Mouse (Mus musculus): ENCODE results near the gene Acvr1b. TPM values are rescaled to one million over a fixed set of nuclear protein-coding genes. Genes with fewer than 3 reads are reported as not detected.
A peak's percentile ranks its signal among the peaks of the same experiment; 100 is the strongest.

The Acvr1b gene
- total RNA-seq, 1 experiment from 2014 or later = 25.5 TPM

- ATAC-seq (replicated peaks in 1 of 2; ENCODE audit: insufficient read depth in 1 of 2, low FRiP score in 2 of 2, low TSS enrichment in 1 of 2, low read depth in 1 of 2, poor library complexity in 2 of 2, severe bottlenecking in 2 of 2) = no peak
These were observed 74.3 kb downstream of the Acvr1b start for GRCm38 (mm10) chr15:101248029-101248710.

- no peak for ATAC-seq (replicated peaks in 1 of 2; ENCODE audit: insufficient read depth in 1 of 2, low FRiP score in 2 of 2, low TSS enrichment in 1 of 2, low read depth in 1 of 2, poor library complexity in 2 of 2, severe bottlenecking in 2 of 2)
These were observed 76.4 kb downstream of the Acvr1b start for GRCm38 (mm10) chr15:101250220-101250800.

GRCm38 (mm10) chr15:101251930-101252329, 78.1 kb downstream of the Acvr1b start:
- ATAC-seq (replicated peaks in 1 of 2; ENCODE audit: insufficient read depth in 1 of 2, low FRiP score in 2 of 2, low TSS enrichment in 1 of 2, low read depth in 1 of 2, poor library complexity in 2 of 2, severe bottlenecking in 2 of 2) = no peak

- ATAC-seq (replicated peaks in 1 of 2; ENCODE audit: insufficient read depth in 1 of 2, low FRiP score in 2 of 2, low TSS enrichment in 1 of 2, low read depth in 1 of 2, poor library complexity in 2 of 2, severe bottlenecking in 2 of 2) = no peak
These were observed 78.7 kb downstream of the Acvr1b start for GRCm38 (mm10) chr15:101252614-101253013.

GRCm38 (mm10) chr15:101253563-101253885, 79.7 kb downstream of the Acvr1b start:
- no peak for ATAC-seq (replicated peaks in 1 of 2; ENCODE audit: insufficient read depth in 1 of 2, low FRiP score in 2 of 2, low TSS enrichment in 1 of 2, low read depth in 1 of 2, poor library complexity in 2 of 2, severe bottlenecking in 2 of 2)

- peak; percentile 24 to 43; a peak in 2 of 4 replicates for ATAC-seq (replicated peaks in 1 of 2; ENCODE audit: insufficient read depth in 1 of 2, low FRiP score in 2 of 2, low TSS enrichment in 1 of 2, low read depth in 1 of 2, poor library complexity in 2 of 2, severe bottlenecking in 2 of 2)
These were observed 80.3 kb downstream of the Acvr1b start, which contains the start of gene Nr4a1 for GRCm38 (mm10) chr15:101253886-101254795. Gene Nr4a1 (plus strand): TSS chr15:101254269.

- ATAC-seq (replicated peaks in 1 of 2; ENCODE audit: insufficient read depth in 1 of 2, low FRiP score in 2 of 2, low TSS enrichment in 1 of 2, low read depth in 1 of 2, poor library complexity in 2 of 2, severe bottlenecking in 2 of 2) = peak; percentile 8 to 33; a peak in 1 of 4 replicates
These were observed 82.1 kb downstream of the Acvr1b start for GRCm38 (mm10) chr15:101255842-101256462.

- peak in 1 of 2 experiments; percentile 12; a peak in 1 of 4 replicates for ATAC-seq (replicated peaks in 1 of 2; ENCODE audit: insufficient read depth in 1 of 2, low FRiP score in 2 of 2, low TSS enrichment in 1 of 2, low read depth in 1 of 2, poor library complexity in 2 of 2, severe bottlenecking in 2 of 2)
These were observed 82.8 kb downstream of the Acvr1b start for GRCm38 (mm10) chr15:101256463-101257206.

- ATAC-seq (replicated peaks in 1 of 2; ENCODE audit: insufficient read depth in 1 of 2, low FRiP score in 2 of 2, low TSS enrichment in 1 of 2, low read depth in 1 of 2, poor library complexity in 2 of 2, severe bottlenecking in 2 of 2) = peak; percentile 14 to 26; a peak in 3 of 4 replicates
These were observed 84.6 kb downstream of the Acvr1b start for GRCm38 (mm10) chr15:101258420-101258819.

- no peak for ATAC-seq (replicated peaks in 1 of 2; ENCODE audit: insufficient read depth in 1 of 2, low FRiP score in 2 of 2, low TSS enrichment in 1 of 2, low read depth in 1 of 2, poor library complexity in 2 of 2, severe bottlenecking in 2 of 2)
These were observed 86.1 kb downstream of the Acvr1b start for GRCm38 (mm10) chr15:101259922-101260321.

GRCm38 (mm10) chr15:101260387-101260786, 86.5 kb downstream of the Acvr1b start:
- ATAC-seq (replicated peaks in 1 of 2; ENCODE audit: insufficient read depth in 1 of 2, low FRiP score in 2 of 2, low TSS enrichment in 1 of 2, low read depth in 1 of 2, poor library complexity in 2 of 2, severe bottlenecking in 2 of 2) = no peak

- ATAC-seq (replicated peaks in 1 of 2; ENCODE audit: insufficient read depth in 1 of 2, low FRiP score in 2 of 2, low TSS enrichment in 1 of 2, low read depth in 1 of 2, poor library complexity in 2 of 2, severe bottlenecking in 2 of 2) = no peak
These were observed 87.2 kb downstream of the Acvr1b start for GRCm38 (mm10) chr15:101260874-101261622.

GRCm38 (mm10) chr15:101262502-101262901, 88.6 kb downstream of the Acvr1b start:
- ATAC-seq (replicated peaks in 1 of 2; ENCODE audit: insufficient read depth in 1 of 2, low FRiP score in 2 of 2, low TSS enrichment in 1 of 2, low read depth in 1 of 2, poor library complexity in 2 of 2, severe bottlenecking in 2 of 2) = peak; percentile 19 to 29

All from hematopoietic stem cell, adult 5-6 weeks (primary cell).